Mouse (Mus musculus) forebrain, embryonic 11.5 days (tissue): ENCODE measurements at regions not wholly inside any gene's neighbourhood (a gene's known extent, or its start where the extent isn't known, plus 50 kb on each side); places are given as distances from the start of the nearest gene placed in this dataset.

Experiments used
- ATAC-seq: fragments of 200-750 bp; cut with Nextera tagmentation; replicated peaks from 2 replicates; pipeline ENCODE4 v1.8.0; 2017; ENCODE audit warnings: moderate TSS enrichment; ENCODE audit not compliant: low FRiP score
- DNase-seq: peaks from one replicate; pipeline ENCODE4 v3.0.0-alpha.2; 2017; ENCODE audit warnings: low spot score
- H3K27ac ChIP-seq: fragments of 300-500 bp; sonication (generic); 2 replicates; pipeline ENCODE4 v1.5.1; 2014; ENCODE audit warnings: low read depth, low read length
- H3K27me3 ChIP-seq: fragments of 300-500 bp; sonication (generic); 2 replicates; pipeline ENCODE4 v1.6.1; 2014; ENCODE audit warnings: mild to moderate bottlenecking, low read length, mixed read lengths; ENCODE audit not compliant: control insufficient read depth, insufficient read depth
- H3K36me3 ChIP-seq: fragments of 300-500 bp; sonication (generic); 2 replicates; pipeline ENCODE4 v1.6.1; 2014; ENCODE audit warnings: mild to moderate bottlenecking, low read length, moderate library complexity, mixed read lengths; ENCODE audit not compliant: control insufficient read depth, insufficient read depth
- H3K4me1 ChIP-seq: fragments of 300-500 bp; sonication (generic); replicated peaks from 2 replicates; pipeline ENCODE4 v1.6.1; 2014; ENCODE audit warnings: low read length, mixed read lengths; ENCODE audit not compliant: control insufficient read depth, insufficient read depth
- H3K4me2 ChIP-seq: fragments of 300-500 bp; sonication (generic); 2 replicates; pipeline ENCODE4 v1.6.1; 2014; ENCODE audit warnings: low read depth, mild to moderate bottlenecking, low read length, moderate library complexity, mixed read lengths; ENCODE audit not compliant: severe bottlenecking
- H3K4me3 ChIP-seq: fragments of 300-500 bp; sonication (generic); 2 replicates; pipeline ENCODE4 v1.5.1; 2014; ENCODE audit warnings: low read depth, low read length
- H3K9ac ChIP-seq: fragments of 300-500 bp; sonication (generic); 2 replicates; pipeline ENCODE4 v1.6.1; 2014; ENCODE audit warnings: low read length
- H3K9me3 ChIP-seq: fragments of 300-500 bp; sonication (generic); 2 replicates; pipeline ENCODE4 v1.6.1; 2016; ENCODE audit warnings: low read length, mixed read lengths; ENCODE audit not compliant: control insufficient read depth
- WGBS: fragments of 180-500 bp; shearing (Covaris S2); extraction: QIAGEN DNeasy Blood & Tissue Kit; methylation state at CpG from one replicate; pipeline ENCODE4 v1.1.7; 2014; 5-methylcytosine and 5-hydroxymethylcytosine counted together

DNA sequence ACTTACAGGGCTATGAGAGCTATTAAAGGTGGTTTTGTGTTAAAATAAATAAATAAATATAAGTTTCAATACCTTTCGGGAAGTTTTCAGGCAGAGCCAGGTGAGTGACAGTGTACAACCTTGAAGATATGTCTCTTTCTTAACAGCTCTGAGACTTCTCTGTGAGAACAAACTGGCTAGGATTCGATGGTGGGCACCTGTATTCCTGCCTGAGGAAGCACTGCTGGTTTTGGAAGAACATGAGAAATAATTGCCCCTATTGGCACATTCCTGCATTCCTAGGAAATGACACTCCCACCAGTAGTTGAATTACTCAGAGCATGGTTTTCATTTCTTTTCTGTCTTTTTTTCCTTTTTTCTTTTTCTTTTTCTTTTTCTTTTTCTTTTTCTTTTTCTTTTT is 277.8 kb upstream of the Pbx1 start:
- 80% methylated on average over 2 of the region's 2 CpGs for WGBS
- no peaks in the 10 kb centered on the region for H3K9me3 ChIP-seq
- H3K27ac ChIP-seq = no peak overlapping the region
- ATAC-seq (0 out of 2 replicates have a peak, but pooled peaks have one; percentile 21), DNase-seq (no peak)
- H3K36me3 ChIP-seq = no peaks in the 10 kb centered on the region
- H3K4me3 ChIP-seq = no peak overlapping the region
- H3K4me1 ChIP-seq = peaks cover 11% of the 10 kb centered on the region
- no peak overlapping the region for H3K9ac ChIP-seq
- no peaks in the 10 kb centered on the region for H3K27me3 ChIP-seq
- H3K4me2 ChIP-seq = no peak overlapping the region

DNA sequence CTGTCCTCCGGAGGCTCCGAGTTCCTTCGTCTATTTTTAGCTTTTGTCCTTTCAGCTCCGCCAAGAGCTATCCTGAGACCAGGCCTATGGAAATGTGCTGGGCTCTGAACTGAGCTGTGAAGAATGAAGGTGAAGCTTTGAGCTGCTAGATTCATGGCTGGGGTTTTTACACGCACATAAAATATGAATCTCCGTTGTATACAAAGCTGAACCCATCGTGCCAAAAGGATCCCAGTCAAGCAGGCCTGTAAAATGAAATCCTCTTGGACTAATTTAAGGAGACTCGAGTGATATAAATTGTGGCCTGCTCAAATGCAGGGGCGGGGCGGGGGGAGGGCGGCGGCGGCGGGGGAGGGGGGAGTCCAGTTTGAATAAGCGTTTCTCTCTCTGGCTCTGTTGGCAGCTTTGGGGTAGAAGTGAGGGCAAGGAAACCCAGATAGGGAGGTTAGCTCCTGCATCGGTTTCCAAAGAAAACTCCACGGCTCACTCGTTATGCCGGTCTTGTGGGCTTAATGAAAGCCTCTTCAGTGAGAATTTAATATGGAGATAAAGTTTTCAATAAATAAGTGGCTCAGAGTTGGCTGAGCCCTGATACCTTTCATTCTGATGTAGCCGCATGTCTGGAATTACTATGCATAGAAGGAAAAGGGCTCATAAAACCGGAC is 277.1 kb upstream of the Pbx1 start:
- no peaks in the 10 kb centered on the region for H3K9me3 ChIP-seq
- peaks cover 11% of the 10 kb centered on the region for H3K4me1 ChIP-seq
- no peaks in the 10 kb centered on the region for H3K27me3 ChIP-seq
- peak overlapping the region; percentile 30; the same call in 1 of the 2 replicates for H3K9ac ChIP-seq
- H3K36me3 ChIP-seq = no peaks in the 10 kb centered on the region
- ATAC-seq (peak; percentile 56), DNase-seq (peak; percentile 61)
- H3K4me2 ChIP-seq = peak overlapping the region; percentile 33; the same call in 1 of the 2 replicates
- 24% methylated on average over 21 of the region's 21 CpGs for WGBS
- peak overlapping the region; percentile 34; the same call in 1 of the 2 replicates for H3K27ac ChIP-seq
- no peak overlapping the region for H3K4me3 ChIP-seq

DNA sequence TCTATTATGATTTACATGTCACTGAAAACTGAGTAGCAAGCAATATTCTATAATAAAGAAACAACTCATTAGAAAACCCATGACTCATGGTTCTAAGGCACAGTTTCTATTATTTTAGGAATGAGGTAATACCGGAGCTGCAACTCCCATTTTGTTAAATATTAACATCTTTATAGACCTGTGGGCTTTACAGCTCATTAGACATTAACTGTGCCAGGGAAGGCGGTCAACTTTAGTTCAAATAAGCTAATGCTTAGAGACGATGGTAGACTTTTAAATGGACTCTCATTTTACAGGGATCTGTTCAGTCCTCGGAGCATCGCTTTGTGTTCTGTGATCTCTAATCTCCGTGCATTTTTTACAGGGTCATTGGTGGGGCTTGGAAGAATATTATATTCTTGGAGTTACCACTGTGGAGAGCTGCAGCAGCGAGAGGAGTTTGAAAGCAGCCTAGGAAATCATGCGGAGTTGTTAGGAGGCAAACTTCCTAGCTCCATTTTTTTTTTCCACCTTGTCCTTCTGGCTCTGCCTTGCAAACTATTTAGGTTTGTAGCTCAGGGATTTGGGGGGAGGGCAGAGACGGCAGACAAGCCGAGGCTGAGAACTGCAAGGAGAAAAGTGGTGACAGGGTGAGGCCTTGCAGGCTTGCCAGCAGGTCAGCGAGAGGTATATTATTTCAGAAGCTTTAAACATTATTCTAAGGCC is 276.2 kb upstream of the Pbx1 start:
- no peaks in the 10 kb centered on the region for H3K36me3 ChIP-seq
- no peak overlapping the region for H3K4me3 ChIP-seq
- ATAC-seq (peak; percentile 33; the same call in 1 of the 2 replicates), DNase-seq (no peak)
- H3K4me2 ChIP-seq = no peak overlapping the region
- H3K27me3 ChIP-seq = no peaks in the 10 kb centered on the region
- H3K27ac ChIP-seq = 0 out of 2 replicates have a peak overlapping the region, but pooled peaks have one; percentile 34
- 24% methylated on average over 11 of the region's 11 CpGs for WGBS
- H3K4me1 ChIP-seq = peaks cover 11% of the 10 kb centered on the region
- H3K9me3 ChIP-seq = no peaks in the 10 kb centered on the region
- H3K9ac ChIP-seq = peak overlapping the region; percentile 43

DNA sequence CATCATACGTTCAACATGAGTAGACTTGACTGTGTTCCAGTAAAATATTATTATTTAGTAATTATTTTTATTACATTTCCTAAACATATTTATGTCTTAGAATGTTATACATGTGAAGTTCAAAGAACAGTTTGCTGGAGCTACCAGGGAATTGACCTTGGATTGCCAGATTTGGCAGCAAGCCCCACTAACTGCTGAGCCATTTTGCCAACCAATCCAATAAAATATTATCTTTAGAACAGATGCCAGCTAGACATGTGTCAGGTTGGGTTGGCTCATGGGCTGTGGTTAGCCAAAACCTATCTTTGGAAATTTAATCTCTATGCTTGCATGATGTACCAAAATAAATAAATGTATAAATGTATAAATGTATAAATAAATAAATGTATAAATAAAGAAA is 265.3 kb upstream of the Pbx1 start:
- Histone ChIP-seq H3K27me3 (no peaks in the 10 kb centered on the region), H3K27ac (no peak overlapping the region), H3K36me3 (no peaks in the 10 kb centered on the region), H3K9ac (no peak overlapping the region), H3K4me2 (no peak overlapping the region), H3K4me3 (no peak overlapping the region), H3K9me3 (no peaks in the 10 kb centered on the region), H3K4me1 (no peaks in the 10 kb centered on the region)
- no peak for ATAC-seq
- DNase-seq = no peak
- WGBS = 93% methylated on average over 1 of the region's 1 CpGs

DNA sequence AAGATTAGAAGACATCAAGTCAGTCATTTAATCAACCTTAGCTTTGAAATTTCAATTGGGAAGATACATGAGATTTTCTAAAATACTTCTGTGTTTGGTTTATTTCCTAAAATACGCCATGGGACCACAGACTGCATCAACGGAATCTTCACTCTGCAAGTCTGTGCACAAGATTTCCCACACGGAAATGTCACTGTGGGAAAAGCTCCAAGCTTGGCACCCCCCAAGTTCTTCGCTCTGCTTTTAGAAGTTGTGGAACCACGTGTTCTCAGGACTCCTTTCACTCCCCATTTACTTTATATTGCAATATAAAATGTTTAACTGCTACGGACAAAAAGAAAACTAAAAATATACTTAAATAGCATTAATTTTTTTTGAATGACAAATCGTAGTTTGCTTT is 254.8 kb upstream of the Pbx1 start:
- Histone ChIP-seq H3K36me3 (no peaks in the 10 kb centered on the region), H3K4me3 (no peak overlapping the region), H3K27me3 (no peaks in the 10 kb centered on the region), H3K9ac (no peak overlapping the region), H3K9me3 (no peaks in the 10 kb centered on the region), H3K4me1 (no peaks in the 10 kb centered on the region), H3K4me2 (no peak overlapping the region), H3K27ac (no peak overlapping the region)
- ATAC-seq (no peak), DNase-seq (no peak)
- WGBS = 86% methylated on average over 7 of the region's 7 CpGs

DNA sequence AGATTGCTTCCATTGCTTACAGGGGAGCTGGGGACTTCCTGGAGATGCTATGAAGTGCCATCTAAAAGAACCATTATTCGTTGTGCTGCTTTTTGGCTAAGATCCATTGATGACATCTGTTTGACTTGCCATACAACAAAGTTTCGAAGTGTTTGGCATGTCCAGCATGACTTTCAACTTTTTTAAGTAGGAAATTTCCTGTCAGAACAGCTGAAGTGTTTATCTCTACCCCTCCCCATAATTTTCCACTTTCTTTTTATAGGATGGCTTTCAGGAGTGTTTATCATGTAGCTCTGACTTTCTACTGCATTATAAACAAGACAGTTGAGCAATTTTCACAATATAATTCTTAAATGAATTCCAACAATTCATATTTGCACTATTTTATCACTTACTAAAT is 253.1 kb upstream of the Pbx1 start:
- ATAC-seq = no peak
- DNase-seq = no peak
- Histone ChIP-seq H3K27ac (no peak overlapping the region), H3K4me1 (no peaks in the 10 kb centered on the region), H3K36me3 (no peaks in the 10 kb centered on the region), H3K27me3 (no peaks in the 10 kb centered on the region), H3K9ac (no peak overlapping the region), H3K4me2 (no peak overlapping the region), H3K9me3 (no peaks in the 10 kb centered on the region), H3K4me3 (no peak overlapping the region)
- 89% methylated on average over 2 of the region's 2 CpGs for WGBS

DNA sequence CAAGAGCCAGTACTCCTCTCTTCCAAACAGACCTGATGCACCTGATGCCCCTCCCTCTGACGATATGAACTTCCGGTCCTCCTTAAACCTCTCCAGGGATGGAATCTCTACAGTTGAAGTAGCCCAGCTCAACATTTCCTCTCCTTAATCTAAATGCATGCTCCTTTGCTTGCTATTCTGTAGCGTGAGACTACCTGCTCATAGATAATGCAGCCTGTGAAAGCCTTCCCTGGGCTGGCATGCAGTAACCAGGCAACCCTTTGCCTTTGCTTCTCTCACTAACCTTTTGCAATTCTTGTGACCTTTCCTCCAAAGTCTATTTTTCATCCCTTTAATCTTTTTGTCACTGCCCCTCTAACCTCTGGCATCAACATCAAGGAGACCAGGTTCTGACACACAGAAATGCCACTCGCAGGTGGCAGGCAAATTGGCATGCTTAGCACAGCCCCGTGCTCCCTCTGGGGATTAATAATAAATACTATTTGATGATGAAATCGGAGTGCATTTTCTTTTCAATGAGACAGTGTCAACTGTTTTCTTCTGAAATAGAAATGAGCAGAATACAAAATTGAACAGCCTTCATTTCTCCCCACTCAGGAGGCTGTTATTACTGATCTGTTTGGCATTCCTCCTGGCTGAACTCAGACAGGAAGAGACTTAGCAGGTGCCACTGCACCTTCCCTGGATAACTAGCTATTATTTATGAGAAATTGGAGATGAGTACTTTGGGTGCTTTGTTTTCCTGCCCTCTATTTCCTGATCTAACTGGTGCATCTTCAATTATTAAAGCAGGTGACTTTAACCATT is 249.8 kb upstream of the Pbx1 start:
- H3K4me2 ChIP-seq = no peak overlapping the region
- H3K27me3 ChIP-seq = no peaks in the 10 kb centered on the region
- DNase-seq (no peak), ATAC-seq (no peak)
- H3K27ac ChIP-seq = no peak overlapping the region
- no peaks in the 10 kb centered on the region for H3K4me1 ChIP-seq
- no peaks in the 10 kb centered on the region for H3K36me3 ChIP-seq
- WGBS = 90% methylated on average over 6 of the region's 6 CpGs
- H3K9me3 ChIP-seq = no peaks in the 10 kb centered on the region
- H3K4me3 ChIP-seq = no peak overlapping the region
- H3K9ac ChIP-seq = no peak overlapping the region

DNA sequence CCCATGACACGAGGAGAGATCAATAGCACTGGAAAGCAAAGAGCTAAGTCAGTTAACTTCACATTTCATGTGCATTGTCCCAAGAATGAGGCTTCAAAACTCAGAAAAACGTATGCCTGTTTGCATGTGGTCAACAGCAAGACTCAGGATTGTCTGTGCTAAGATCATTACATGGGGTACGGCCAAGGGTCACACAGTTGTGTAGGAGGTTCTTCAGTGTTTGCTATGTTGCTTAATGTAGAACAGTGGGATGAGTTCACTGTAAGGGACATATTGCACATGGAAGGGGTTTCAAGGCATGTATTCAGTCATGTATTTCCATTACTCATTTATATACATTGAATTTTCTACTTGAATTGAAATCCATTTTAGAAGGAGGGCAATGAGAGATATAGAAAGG is 248.6 kb upstream of the Pbx1 start:
- Histone ChIP-seq H3K27ac (no peak overlapping the region), H3K9ac (no peak overlapping the region), H3K36me3 (no peaks in the 10 kb centered on the region), H3K9me3 (no peaks in the 10 kb centered on the region), H3K4me1 (no peaks in the 10 kb centered on the region), H3K27me3 (no peaks in the 10 kb centered on the region), H3K4me2 (no peak overlapping the region), H3K4me3 (no peak overlapping the region)
- ATAC-seq (no peak), DNase-seq (no peak)
- 80% methylated on average over 3 of the region's 3 CpGs for WGBS
